Mouse (Mus musculus): ENCODE data around the gene Mutyh. TPM values are rescaled to one million over a fixed set of nuclear protein-coding genes. Genes with fewer than 3 reads are reported as not detected.

Mutyh gene
- polyA plus RNA-seq, 1 experiment from 2014 or later: 10.7 TPM

GRCm38 (mm10) chr4:116854286-116854685, 46.8 kb downstream of the Mutyh start:
- H3K4me2 ChIP-seq: no peak overlapping the region
- ATAC-seq (ENCODE audit: insufficient number of reproducible peaks, low FRiP score): no peak
- 23% methylated on average over 2 of the region's 2 CpGs for WGBS
- no peaks in the 10 kb centered on the region for H3K36me3 ChIP-seq
- H3K4me3 ChIP-seq: no peak overlapping the region
- no peaks in the 10 kb centered on the region for H3K27me3 ChIP-seq (replicated peaks)
- H3K9me3 ChIP-seq (replicated peaks): no peaks in the 10 kb centered on the region
- no peak overlapping the region for H3K27ac ChIP-seq (ENCODE audit: poor library complexity, severe bottlenecking)
- H3K9ac ChIP-seq: no peak overlapping the region
- H3K4me1 ChIP-seq (replicated peaks): no peaks in the 10 kb centered on the region

- Histone ChIP-seq H3K27ac (ENCODE audit: poor library complexity, severe bottlenecking) (no peak overlapping the region), H3K9ac (no peak overlapping the region), H3K9me3 (replicated peaks) (no peaks in the 10 kb centered on the region), H3K27me3 (replicated peaks) (no peaks in the 10 kb centered on the region), H3K36me3 (no peaks in the 10 kb centered on the region), H3K4me3 (no peak overlapping the region), H3K4me1 (replicated peaks) (no peaks in the 10 kb centered on the region), H3K4me2 (no peak overlapping the region)
- ATAC-seq (ENCODE audit: insufficient number of reproducible peaks, low FRiP score): no peak
- WGBS: 85% methylated on average over 10 of the region's 10 CpGs
Measured at GRCm38 (mm10) chr4:116857203-116857602, 49.7 kb downstream of the Mutyh start.

- H3K4me2 ChIP-seq: no peak overlapping the region
- H3K27me3 ChIP-seq (replicated peaks): no peaks in the 10 kb centered on the region
- no peaks in the 10 kb centered on the region for H3K36me3 ChIP-seq
- WGBS: 67% methylated on average over 5 of the region's 5 CpGs
- no peaks in the 10 kb centered on the region for H3K4me1 ChIP-seq (replicated peaks)
- no peak overlapping the region for H3K9ac ChIP-seq
- no peak for ATAC-seq (ENCODE audit: insufficient number of reproducible peaks, low FRiP score)
- no peaks in the 10 kb centered on the region for H3K9me3 ChIP-seq (replicated peaks)
- no peak overlapping the region for H3K4me3 ChIP-seq
- H3K27ac ChIP-seq (ENCODE audit: poor library complexity, severe bottlenecking): no peak overlapping the region
Measured at GRCm38 (mm10) chr4:116859711-116860110, 52.2 kb downstream of the Mutyh start.

GRCm38 (mm10) chr4:116862023-116862422, 54.5 kb downstream of the Mutyh start:
- no peak for ATAC-seq (ENCODE audit: insufficient number of reproducible peaks, low FRiP score)
- Histone ChIP-seq H3K9ac (no peak overlapping the region), H3K9me3 (replicated peaks) (no peaks in the 10 kb centered on the region), H3K4me1 (replicated peaks) (no peaks in the 10 kb centered on the region), H3K4me3 (no peak overlapping the region), H3K36me3 (no peaks in the 10 kb centered on the region), H3K27me3 (replicated peaks) (no peaks in the 10 kb centered on the region), H3K4me2 (no peak overlapping the region), H3K27ac (ENCODE audit: poor library complexity, severe bottlenecking) (no peak overlapping the region)
- WGBS: 46% methylated on average over 8 of the region's 8 CpGs

Other genes starting within 250 kb of the Mutyh start
- gene Ccdc17, start 211.1 kb upstream of the Mutyh start, polyA plus RNA-seq (2016; fragmentation: Nextera tagmentation; extraction: Ambion mirVana): 3.1 and 3.4 TPM in 2 replicates
- 116 and 121 TPM in 2 replicates for gene Nasp, start 179.8 kb upstream of the Mutyh start, polyA plus RNA-seq (2016; fragmentation: Nextera tagmentation; extraction: Ambion mirVana)
- 550 and 559 TPM in 2 replicates for gene Akr1a1, start 156.0 kb upstream of the Mutyh start, polyA plus RNA-seq (2016; fragmentation: Nextera tagmentation; extraction: Ambion mirVana)
- gene Prdx1, start 122.2 kb upstream of the Mutyh start, polyA plus RNA-seq (2016; fragmentation: Nextera tagmentation; extraction: Ambion mirVana): 963 and 983 TPM in 2 replicates
- 31.8 and 34.5 TPM in 2 replicates for gene Mmachc, start 99.3 kb upstream of the Mutyh start, polyA plus RNA-seq (2016; fragmentation: Nextera tagmentation; extraction: Ambion mirVana)
- 15.9 and 17.5 TPM in 2 replicates for gene Ccdc163, start 99.2 kb upstream of the Mutyh start, polyA plus RNA-seq (2016; fragmentation: Nextera tagmentation; extraction: Ambion mirVana)
- gene Tesk2, start 86.8 kb upstream of the Mutyh start, polyA plus RNA-seq (2016; fragmentation: Nextera tagmentation; extraction: Ambion mirVana): 2.9 and 3.1 TPM in 2 replicates
- gene Toe1, start 83 bp upstream of the Mutyh start, polyA plus RNA-seq (2016; fragmentation: Nextera tagmentation; extraction: Ambion mirVana): 19.1 and 22.8 TPM in 2 replicates
- gene Hpdl, start 14.0 kb downstream of the Mutyh start, polyA plus RNA-seq (2016; fragmentation: Nextera tagmentation; extraction: Ambion mirVana): 0.66 and 0.74 TPM in 2 replicates
- 0.50 and 0.79 TPM in 2 replicates for gene Zswim5, start 69.7 kb downstream of the Mutyh start, polyA plus RNA-seq (2016; fragmentation: Nextera tagmentation; extraction: Ambion mirVana)
- gene Urod, start 186.7 kb downstream of the Mutyh start, polyA plus RNA-seq (2016; fragmentation: Nextera tagmentation; extraction: Ambion mirVana): 90.9 and 92.2 TPM in 2 replicates
- 6.8 and 8.0 TPM in 2 replicates for gene Hectd3, start 187.6 kb downstream of the Mutyh start, polyA plus RNA-seq (2016; fragmentation: Nextera tagmentation; extraction: Ambion mirVana)
- 25.2 and 29.2 TPM in 2 replicates for gene Eif2b3, start 211.7 kb downstream of the Mutyh start, polyA plus RNA-seq (2016; fragmentation: Nextera tagmentation; extraction: Ambion mirVana)

Data from heart, embryonic 12.5 days (tissue).